Mouse (Mus musculus): ENCODE measurements at regions not wholly inside any gene's neighbourhood (a gene's known extent, or its start where the extent isn't known, plus 50 kb on each side); places are given as distances from the start of the nearest gene placed in this dataset.

DNA sequence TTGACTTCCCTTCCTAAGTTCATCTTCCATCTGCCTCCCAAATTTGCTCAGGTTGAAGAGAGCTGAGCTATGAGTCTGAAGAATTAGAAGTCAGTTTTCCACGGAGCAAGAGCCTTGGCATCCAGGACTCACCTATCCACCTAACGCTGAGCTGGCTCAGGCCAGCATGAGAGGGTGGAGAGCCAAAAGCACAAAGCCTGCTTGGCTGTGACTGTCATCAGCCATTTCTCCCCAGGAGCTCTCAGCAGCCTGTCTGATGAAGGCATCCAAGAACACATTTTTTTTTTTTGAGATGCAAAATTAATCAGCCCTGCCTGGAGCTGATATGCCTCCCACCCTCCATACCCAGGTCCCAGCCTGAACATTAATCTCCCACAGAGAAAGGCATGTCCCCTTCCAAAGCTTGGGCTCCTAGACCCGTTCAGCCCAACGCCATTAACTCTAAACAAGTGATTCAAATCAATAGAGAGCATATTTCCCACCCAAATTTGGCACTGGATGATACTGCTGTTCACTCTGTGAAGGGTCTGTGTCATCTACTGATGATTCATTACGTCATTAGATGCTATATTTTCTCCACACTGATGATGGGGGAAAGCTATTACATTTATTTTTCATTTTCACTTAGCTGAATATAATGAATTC is 103.8 kb upstream of the Peli1 start:
- no peak for DNase-seq

- no peak for DNase-seq
Observed at GRCm38 (mm10) chr11:20987841-20988251, 103.2 kb upstream of the Peli1 start.

DNA sequence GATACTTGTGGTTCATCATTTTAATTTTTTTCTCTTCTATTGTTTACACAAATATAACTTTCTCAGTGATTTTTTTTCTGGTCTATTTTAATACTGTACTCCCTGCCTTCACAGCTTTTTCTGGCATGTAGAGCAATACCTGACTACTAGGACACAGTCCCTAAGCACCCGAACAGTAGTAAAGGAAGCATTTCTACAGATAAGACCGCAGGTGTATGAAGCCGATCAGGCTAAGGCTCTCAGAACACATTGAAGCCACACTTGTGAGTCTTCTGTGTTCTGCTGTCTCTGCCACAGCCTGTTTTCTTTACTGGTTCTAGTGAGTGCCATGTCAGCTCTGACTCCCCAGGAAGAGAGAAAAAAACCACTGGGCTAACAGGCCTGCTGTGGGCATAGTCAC is 102.2 kb upstream of the Peli1 start:
- no peak for DNase-seq

GRCm38 (mm10) chr11:20993580-20993979 is 97.5 kb upstream of the Peli1 start:
- peak; percentile 39 for DNase-seq

DNA sequence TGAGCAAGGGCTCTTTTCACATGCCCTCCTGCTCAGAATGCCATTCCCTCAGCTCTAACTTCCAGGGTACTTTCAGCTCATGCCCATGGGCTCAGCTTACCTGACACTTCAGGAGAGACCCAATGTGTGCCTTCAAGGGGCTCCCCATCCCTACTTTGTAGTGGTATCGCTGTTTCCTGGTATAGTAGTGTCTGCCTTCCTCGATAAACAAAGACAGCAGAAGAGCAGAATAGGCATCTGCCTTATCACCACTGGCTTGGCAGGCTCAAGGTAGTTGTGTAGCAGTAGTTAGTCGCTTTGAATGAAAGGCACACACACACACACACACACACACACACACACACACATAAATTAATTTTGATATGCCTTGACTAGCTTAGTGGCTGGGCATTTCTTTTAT is 89.7 kb upstream of the Peli1 start:
- peak; percentile 20 for DNase-seq

DNA sequence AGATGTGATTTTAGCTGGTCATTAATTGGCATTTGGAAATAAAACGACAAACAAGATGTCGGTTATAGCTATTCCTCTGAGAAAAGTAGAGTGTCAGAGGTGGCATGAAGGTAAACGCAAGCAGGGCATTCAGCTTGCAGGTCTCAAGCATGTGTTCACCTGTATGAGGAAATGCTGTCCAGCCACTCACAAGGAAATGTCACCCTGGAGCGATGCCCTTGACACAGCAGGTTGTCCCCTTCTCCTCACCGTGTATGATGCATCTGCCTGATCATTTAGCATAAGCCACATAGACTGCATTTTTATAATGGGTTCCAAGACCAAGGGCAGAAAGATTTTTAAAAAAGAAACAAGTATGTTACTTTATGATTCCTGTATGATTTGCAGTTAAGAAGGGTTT is 83.9 kb upstream of the Peli1 start:
- DNase-seq: no peak

GRCm38 (mm10) chr11:21009505-21009904 is 81.6 kb upstream of the Peli1 start:
- no peak for DNase-seq

GRCm38 (mm10) chr11:21010867-21011266 is 80.2 kb upstream of the Peli1 start:
- no peak for DNase-seq

DNA sequence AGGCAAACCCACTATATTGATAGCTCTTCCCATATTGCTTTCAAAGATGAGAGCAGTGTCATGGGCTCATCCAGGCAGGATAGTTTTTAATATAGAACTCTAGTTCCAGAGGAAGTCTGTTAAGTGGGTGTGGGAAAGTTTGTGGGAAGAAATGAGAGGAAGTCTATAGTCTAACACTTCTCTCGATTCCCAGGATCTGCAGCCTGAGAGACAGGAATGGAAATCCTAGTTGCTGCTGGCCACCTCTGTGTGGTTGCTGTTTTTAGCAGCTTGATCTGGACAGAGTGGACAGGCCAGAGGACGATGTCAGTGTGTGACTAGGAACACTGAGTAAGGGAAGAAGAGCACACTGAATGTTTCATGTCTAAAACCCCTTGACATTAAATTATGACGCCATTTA is 76.8 kb upstream of the Peli1 start:
- DNase-seq: no peak

GRCm38 (mm10) chr11:21015536-21015935 is 75.6 kb upstream of the Peli1 start:
- no peak for DNase-seq

- no peak for DNase-seq
Observed at GRCm38 (mm10) chr11:21016133-21016746, 74.9 kb upstream of the Peli1 start.

DNA sequence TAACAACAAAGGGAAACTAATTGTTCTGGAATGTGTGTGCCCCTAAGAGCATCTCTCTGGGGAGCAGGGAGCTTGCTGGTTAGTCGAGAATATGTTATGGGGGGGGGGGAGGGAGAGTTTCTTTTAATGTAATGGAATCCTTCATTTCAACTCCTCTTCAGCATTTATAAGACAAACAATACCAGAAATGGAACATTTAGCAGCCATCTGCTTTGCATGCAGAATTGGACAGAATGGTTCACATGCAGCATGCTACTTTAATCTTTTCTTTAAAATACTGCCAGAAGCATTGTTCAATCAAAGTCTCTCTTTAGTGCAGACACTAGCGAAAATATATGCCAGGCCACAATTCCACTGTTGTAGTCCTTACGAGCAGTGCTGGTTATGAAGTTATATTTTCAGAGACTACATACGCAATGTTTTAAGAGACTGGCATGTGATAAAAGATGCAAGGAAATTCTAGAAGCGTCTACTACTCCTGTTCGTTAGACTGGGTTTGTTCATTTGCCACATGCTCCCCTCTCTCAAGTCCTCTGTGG is 74.2 kb upstream of the Peli1 start:
- DNase-seq: no peak

GRCm38 (mm10) chr11:21019829-21020228 is 71.3 kb upstream of the Peli1 start:
- no peak for DNase-seq

DNA sequence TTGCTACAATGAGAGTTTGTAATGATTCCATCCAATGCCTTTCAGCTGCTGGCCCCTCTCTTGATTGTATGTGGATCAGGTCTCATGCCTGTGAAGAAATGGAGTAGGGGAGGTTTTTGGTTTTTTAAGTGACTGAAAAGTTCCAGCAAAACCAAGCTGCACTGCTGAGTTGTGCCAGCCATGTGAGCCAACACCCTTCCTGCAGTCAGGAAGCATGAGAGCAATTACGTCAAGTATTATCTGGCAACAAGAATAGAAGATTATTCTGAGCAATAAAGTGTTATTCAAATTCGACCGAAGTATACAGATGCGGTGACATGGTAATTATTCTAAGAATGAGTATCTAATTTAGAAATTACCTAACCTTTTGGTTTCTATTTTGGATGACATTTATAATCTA is 67.0 kb upstream of the Peli1 start:
- DNase-seq: no peak

DNA sequence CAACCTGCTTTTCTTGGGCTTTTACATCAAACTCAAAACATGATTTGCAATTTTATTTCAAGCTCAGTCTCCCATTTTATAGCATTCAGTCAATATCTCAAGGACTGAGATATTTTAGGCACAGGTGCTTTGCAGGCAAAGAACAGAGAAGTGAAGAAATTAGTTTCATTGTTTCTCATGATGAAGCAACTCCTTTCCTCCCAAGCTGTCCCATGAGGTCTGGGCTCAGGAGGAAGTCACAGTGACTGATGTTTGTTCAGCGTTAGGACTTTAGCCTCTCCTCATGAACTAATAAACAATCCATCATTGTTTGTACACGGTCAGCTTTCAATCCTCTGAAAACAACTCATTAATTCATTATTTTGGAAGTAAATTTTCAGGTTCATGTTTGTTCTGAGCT is 66.6 kb upstream of the Peli1 start:
- no peak for DNase-seq

DNA sequence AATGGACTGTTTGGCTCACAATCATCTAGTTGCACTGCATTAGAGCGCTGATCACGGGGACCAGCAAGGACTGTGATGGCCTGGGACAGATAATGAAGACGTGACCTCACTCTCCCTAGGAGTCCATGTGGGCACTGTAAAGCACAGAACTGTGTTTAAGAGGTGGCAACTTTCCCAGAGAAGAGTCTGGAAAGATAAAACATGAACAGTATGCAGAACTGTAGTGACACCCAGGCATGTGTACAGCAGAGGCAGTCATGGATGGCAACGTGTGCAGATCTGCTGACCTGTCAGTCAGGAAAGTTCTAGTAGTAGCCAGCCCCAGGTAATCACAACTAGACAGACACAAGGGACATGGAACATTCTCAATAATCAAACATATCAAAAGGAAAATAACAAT is 63.8 kb upstream of the Peli1 start:
- DNase-seq: no peak

- DNase-seq: no peak
Observed at GRCm38 (mm10) chr11:21030362-21030761, 60.7 kb upstream of the Peli1 start.

DNA sequence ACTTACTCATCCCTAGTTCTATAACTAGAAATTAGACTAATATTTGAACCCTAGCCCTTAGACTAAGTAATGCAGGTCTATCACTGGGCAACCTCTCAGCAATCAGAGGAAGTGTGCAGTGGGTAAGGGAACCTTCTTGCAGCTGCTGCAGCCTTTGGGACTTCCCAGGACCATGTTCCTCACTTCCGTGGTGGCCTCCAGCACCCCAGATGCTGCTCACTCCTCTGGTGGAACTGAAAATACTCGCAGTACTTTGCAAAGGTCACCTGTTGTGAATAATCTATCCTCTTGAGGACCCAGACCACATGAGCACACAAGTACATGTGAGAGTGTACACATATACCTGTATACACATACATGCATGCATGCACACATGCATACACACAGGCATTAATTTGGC is 59.3 kb upstream of the Peli1 start:
- DNase-seq: no peak

GRCm38 (mm10) chr11:21033234-21033822 is 57.8 kb upstream of the Peli1 start:
- DNase-seq: no peak

DNA sequence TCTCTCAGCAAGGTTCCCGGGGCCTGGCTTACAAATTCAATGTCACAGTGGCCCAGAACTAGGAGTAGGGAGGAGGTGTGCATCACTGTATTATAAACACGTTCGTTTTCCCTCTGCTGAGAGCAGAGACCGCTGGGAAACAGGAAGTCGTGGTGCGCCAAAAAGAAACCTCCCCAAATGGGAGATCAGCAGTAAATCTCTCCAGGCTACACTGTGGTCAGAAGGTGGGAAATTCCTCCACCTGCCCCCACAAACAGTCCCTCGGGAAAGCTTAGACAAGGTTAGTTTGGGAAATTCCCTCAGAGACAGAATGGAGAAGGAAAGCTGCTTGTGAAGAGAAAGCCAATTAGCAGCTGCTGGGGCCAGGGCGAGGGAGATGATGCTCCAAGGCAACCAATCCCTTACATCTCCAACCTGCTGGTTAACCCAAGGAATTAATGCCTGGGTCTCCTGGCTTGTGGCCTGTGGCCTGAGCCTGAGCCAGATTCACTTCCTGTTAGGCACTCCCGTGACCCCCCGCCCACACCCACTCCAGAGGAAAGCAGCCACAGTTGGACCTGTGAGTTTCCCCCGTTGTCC is 57.2 kb upstream of the Peli1 start:
- DNase-seq: peak; percentile 14

DNA sequence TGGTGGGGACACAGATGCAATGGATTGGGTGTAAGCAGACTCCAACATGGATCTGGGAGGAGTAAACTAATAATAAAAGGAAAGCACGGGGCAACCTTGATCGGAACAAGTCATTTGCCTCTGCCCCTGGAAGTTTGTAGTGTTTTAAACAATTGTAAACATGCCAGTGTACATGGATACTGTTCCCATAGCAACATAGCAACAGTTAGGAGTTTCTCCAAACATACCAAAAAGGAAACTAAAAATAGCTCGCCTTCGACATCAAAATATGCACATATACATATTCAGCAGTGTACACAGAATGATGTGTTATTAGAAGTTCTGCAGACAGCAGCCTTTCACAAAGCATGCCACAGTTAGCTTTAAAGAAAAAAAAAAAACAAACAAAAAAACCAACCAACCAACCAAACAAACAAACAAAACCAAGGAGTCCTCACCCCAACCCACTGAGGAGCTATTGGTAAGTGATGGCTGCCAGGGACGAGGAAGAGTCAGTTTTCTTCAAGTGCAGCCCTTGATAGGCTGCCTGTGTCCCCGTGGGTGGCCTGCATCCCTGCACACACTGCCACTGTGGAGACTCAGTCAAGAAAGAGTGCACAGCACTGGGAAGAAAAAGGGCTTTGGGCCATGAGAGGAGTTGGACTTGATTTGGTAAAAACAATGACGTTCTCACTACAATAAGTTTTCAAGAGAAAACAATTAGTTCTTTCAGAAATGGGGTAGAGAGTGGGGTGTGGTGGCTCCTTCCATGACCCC is 54.8 kb upstream of the Peli1 start:
- no peak for DNase-seq

DNA sequence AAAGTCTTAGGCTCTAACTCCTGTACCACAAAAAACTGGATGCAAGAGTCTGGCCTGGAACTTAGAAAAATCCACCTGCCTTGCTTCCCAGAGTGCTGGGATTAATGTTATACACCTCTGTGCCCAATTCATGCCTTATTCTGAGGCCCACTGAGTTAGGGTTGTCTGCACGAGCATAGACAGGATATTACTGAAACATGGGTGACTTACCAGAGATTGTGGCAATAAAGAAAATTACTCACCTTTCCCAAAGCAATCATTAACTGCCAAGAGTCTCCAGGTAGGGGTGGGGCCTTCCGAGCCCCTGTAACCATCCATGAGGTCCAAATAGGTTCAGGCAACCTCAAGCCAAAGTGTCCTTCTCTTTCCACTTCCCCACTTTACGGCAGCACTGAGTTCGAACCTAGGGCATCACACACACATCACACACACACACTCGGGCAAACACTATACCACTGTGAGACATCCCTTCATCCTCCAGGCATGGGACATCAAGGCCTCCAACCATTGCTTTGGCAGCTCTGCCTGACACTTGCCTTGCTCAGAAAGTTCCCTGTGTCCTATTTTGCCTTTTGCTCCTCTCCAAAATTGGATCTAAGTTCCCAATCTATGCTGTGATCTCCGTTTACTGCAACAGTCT is 53.7 kb upstream of the Peli1 start:
- DNase-seq: no peak

GRCm38 (mm10) chr11:21041201-21041600 is 49.9 kb upstream of the Peli1 start:
- DNase-seq: no peak
